Mouse (Mus musculus) embryonic fibroblast, embryonic 13.5 days (primary cell): ENCODE results near the gene Hmga1b.

Experiments
- CTCF ChIP-seq: IDR thresholded peaks from 2 replicates; pipeline ENCODE4 v1.5.1; 2011; ENCODE audit warnings: mild to moderate bottlenecking, control low read depth, low read length, moderate library complexity, borderline replicate concordance; ENCODE audit not compliant: insufficient read depth
- POLR2A ChIP-seq: IDR thresholded peaks from 2 replicates; pipeline ENCODE4 v1.6.1; 2011; ENCODE audit warnings: low read depth, mild to moderate bottlenecking, control low read depth, low read length, moderate library complexity

DNA sequence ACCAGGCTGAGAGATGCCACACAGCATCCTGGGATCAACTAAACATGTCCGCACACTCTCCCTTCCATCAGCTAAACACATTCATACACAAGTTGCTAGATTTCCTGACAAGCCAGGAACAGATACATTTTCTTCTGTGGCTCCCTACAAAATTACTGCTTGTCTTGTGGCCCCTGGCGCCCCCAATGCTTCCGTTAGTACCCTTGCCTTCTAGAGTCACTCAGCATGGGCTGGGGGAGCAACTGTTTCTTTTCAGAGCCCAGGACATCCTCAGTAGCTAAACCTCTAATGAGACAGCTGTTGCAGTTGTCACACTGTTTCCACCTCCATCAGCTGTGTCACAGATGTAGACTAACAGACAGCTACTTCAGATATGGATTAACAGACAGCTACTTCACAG, 10.2 kb downstream of the Hmga1b start:
- TF ChIP-seq CTCF (no peak), POLR2A (no peak)
